Mouse (Mus musculus) hindbrain, postnatal 0 days (tissue): ENCODE measurements at regions not wholly inside any gene's neighbourhood (a gene's known extent, or its start where the extent isn't known, plus 50 kb on each side); places are given as distances from the start of the nearest gene placed in this dataset.
A peak's percentile ranks its signal among the peaks of the same experiment; 100 is the strongest.
"Not testable (repeated sequence)": the region's sequence is repeated elsewhere in the genome, so short reads cannot be mapped to it uniquely, and the experiment has no call there.

Source experiments
- ATAC-seq: fragments of 200-750 bp; cut with Nextera tagmentation; 2 replicates; pipeline ENCODE4 v1.8.0; 2017; ENCODE audit warnings: mild to moderate bottlenecking, moderate TSS enrichment, moderate library complexity
- DNase-seq: peaks from one replicate; pipeline ENCODE4 v3.0.0-alpha.2; 2015; ENCODE audit warnings: low spot score
- H3K27ac ChIP-seq: fragments of 300-500 bp; sonication (generic); 2 replicates; pipeline ENCODE4 v1.5.1; 2014; ENCODE audit warnings: mild to moderate bottlenecking
- H3K27me3 ChIP-seq: fragments of 300-500 bp; sonication (generic); 2 replicates; pipeline ENCODE4 v1.6.1; 2014; ENCODE audit warnings: low read length, mixed read lengths; ENCODE audit not compliant: insufficient read depth
- H3K36me3 ChIP-seq: fragments of 300-500 bp; sonication (generic); 2 replicates; pipeline ENCODE4 v1.6.1; 2014; ENCODE audit warnings: low read length, mixed read lengths; ENCODE audit not compliant: insufficient read depth
- H3K4me1 ChIP-seq: fragments of 300-500 bp; sonication (generic); 2 replicates; pipeline ENCODE4 v1.6.1; 2014; ENCODE audit warnings: antibody characterized with exemption, low read length, mixed read lengths; ENCODE audit not compliant: insufficient read depth
- H3K4me2 ChIP-seq: fragments of 300-500 bp; sonication (generic); 2 replicates; pipeline ENCODE4 v1.6.1; 2014; ENCODE audit warnings: low read depth, mild to moderate bottlenecking, low read length, moderate library complexity, mixed read lengths
- H3K4me3 ChIP-seq: fragments of 300-500 bp; sonication (generic); 2 replicates; pipeline ENCODE4 v1.5.1; 2014; ENCODE audit warnings: low read length
- H3K9ac ChIP-seq: fragments of 300-500 bp; sonication (generic); replicated peaks from 2 replicates; pipeline ENCODE4 v1.6.1; 2014; ENCODE audit warnings: mild to moderate bottlenecking, low read length, moderate library complexity, mixed read lengths
- H3K9me3 ChIP-seq: fragments of 300-500 bp; sonication (generic); 2 replicates; pipeline ENCODE4 v1.6.1; 2016; ENCODE audit warnings: low read length, mixed read lengths
- CTCF ChIP-seq: IDR thresholded peaks from 2 replicates; pipeline ENCODE4 v1.5.1; 2016; ENCODE audit warnings: antibody characterized with exemption, control low read depth, low read depth
- WGBS: fragments of 180-500 bp; shearing (Covaris S2); extraction: QIAGEN DNeasy Blood & Tissue Kit; methylation state at CpG from one replicate; pipeline ENCODE4 v1.1.7; 2014; 5-methylcytosine and 5-hydroxymethylcytosine counted together

- Histone ChIP-seq H3K4me3 (no peak overlapping the region), H3K36me3 (no peaks in the 10 kb centered on the region), H3K27ac (peak overlapping the region; percentile 71), H3K4me1 (peaks cover 4% of the 10 kb centered on the region; the same call in 1 of the 2 replicates), H3K9me3 (no peaks in the 10 kb centered on the region), H3K27me3 (no peaks in the 10 kb centered on the region), H3K4me2 (peak overlapping the region; percentile 30), H3K9ac (no peak overlapping the region)
- DNase-seq (peak; percentile 82), ATAC-seq (peak; percentile 92)
- WGBS = 8% methylated on average over 15 of the region's 17 CpGs
- TF ChIP-seq CTCF = no peak
Measured at GRCm38 (mm10) chr13:111904616-111905212, 95.9 kb upstream of the Map3k1 start.

DNA sequence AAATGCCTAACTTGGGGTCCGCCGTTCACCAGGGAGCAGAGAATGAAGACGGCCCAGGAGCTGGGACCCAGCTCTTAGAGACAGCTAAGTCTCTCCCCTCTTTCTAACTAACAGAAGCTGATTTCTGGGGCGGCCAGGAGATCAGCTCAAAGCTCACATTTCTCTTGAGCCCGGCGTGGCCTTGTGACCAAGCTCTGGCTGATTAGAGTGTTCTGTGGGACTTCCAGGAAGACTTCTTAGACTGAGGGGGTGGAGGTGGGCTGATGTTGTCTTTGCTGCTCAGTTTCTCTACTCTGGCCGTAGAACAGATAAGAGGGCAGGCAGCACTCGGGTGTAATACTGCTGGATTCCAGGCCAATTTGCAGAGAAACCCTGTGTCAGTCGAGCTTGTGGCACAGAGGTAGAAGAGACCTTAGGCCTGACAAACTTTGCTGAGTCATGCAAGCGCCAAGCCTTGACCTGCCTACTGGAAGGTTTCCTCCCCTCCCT is 96.5 kb upstream of the Map3k1 start:
- no peaks in the 10 kb centered on the region for H3K27me3 ChIP-seq
- no peak for TF ChIP-seq CTCF
- H3K9ac ChIP-seq = no peak overlapping the region
- WGBS = 23% methylated on average over 10 of the region's 10 CpGs
- H3K36me3 ChIP-seq = no peaks in the 10 kb centered on the region
- no peak overlapping the region for H3K4me3 ChIP-seq
- peaks cover 4% of the 10 kb centered on the region; the same call in 1 of the 2 replicates for H3K4me1 ChIP-seq
- DNase-seq (peak; percentile 33), ATAC-seq (no peak)
- H3K27ac ChIP-seq = peak overlapping the region; percentile 71
- peak overlapping the region; percentile 30 for H3K4me2 ChIP-seq
- no peaks in the 10 kb centered on the region for H3K9me3 ChIP-seq

- H3K4me2 ChIP-seq = no peak overlapping the region
- H3K27ac ChIP-seq = no peak overlapping the region
- no peak for TF ChIP-seq CTCF
- H3K4me1 ChIP-seq = no peaks in the 10 kb centered on the region
- H3K9me3 ChIP-seq = no peaks in the 10 kb centered on the region
- no peak overlapping the region for H3K4me3 ChIP-seq
- H3K36me3 ChIP-seq = no peaks in the 10 kb centered on the region
- DNase-seq (no peak), ATAC-seq (no peak)
- no peaks in the 10 kb centered on the region for H3K27me3 ChIP-seq
- 92% methylated on average over 5 of the region's 5 CpGs for WGBS
- H3K9ac ChIP-seq = no peak overlapping the region
Measured at GRCm38 (mm10) chr13:111911071-111911470, 102.3 kb upstream of the Map3k1 start.

GRCm38 (mm10) chr13:111911661-111912312 is 103.0 kb upstream of the Map3k1 start:
- WGBS = 87% methylated on average over 11 of the region's 11 CpGs
- no peak for ATAC-seq
- DNase-seq = no peak

DNA sequence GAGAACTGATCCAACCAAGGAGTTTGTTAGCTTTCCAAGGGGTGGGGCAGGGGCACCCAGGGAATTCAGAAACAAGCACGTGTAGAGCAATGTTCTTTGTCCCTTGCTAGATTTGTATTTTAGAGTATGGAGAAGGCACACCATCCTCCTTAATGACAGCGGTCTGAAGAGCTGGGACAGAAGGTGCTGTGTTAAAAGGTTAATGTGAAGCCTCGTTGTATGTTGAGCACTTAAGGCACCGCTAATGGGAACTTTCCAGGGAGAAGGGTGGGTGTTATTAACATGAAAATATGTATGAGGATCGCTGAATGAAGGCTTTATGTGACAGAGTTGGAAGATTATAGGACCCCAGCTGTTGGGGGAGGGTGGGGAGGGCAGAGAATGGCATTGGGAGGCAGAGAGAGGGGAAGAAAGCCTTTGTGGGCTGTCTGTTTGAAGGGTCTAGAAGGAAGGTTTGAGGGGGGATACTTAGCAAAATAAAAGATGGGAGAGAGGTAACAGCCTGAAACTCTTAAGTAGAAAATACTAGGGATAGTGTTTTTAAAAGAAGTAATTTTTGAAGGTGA is 105.6 kb upstream of the Map3k1 start:
- Histone ChIP-seq H3K27ac (no peak overlapping the region), H3K4me2 (no peak overlapping the region), H3K9ac (no peak overlapping the region), H3K4me3 (no peak overlapping the region), H3K36me3 (no peaks in the 10 kb centered on the region), H3K4me1 (no peaks in the 10 kb centered on the region), H3K27me3 (no peaks in the 10 kb centered on the region), H3K9me3 (no peaks in the 10 kb centered on the region)
- no peak for ATAC-seq
- DNase-seq = no peak
- 47% methylated on average over 5 of the region's 5 CpGs for WGBS
- no peak for TF ChIP-seq CTCF

More at GRCm38 (mm10) chr13:111911661-111912312, 103.0 kb upstream of the Map3k1 start:
- H3K36me3 ChIP-seq = no peaks in the 10 kb centered on the region
- H3K27ac ChIP-seq = no peak overlapping the region
- H3K9ac ChIP-seq = no peak overlapping the region
- H3K4me3 ChIP-seq = no peak overlapping the region
- H3K27me3 ChIP-seq = no peaks in the 10 kb centered on the region
- H3K9me3 ChIP-seq = no peaks in the 10 kb centered on the region
- no peak for TF ChIP-seq CTCF
- no peak overlapping the region for H3K4me2 ChIP-seq
- no peaks in the 10 kb centered on the region for H3K4me1 ChIP-seq

- not testable (repeated sequence) for H3K9me3 ChIP-seq, ATAC-seq, H3K4me3 ChIP-seq, H3K4me2 ChIP-seq, H3K27ac ChIP-seq, DNase-seq, H3K4me1 ChIP-seq, H3K9ac ChIP-seq, H3K27me3 ChIP-seq, H3K36me3 ChIP-seq
- WGBS = 82% methylated on average over 11 of the region's 11 CpGs
Measured at GRCm38 (mm10) chr13:111919417-111919816, 110.6 kb upstream of the Map3k1 start.

GRCm38 (mm10) chr13:111920534-111920933 is 111.7 kb upstream of the Map3k1 start:
- no peaks in the 10 kb centered on the region for H3K4me1 ChIP-seq
- TF ChIP-seq CTCF = no peak

More at GRCm38 (mm10) chr13:111920534-111920933, 111.7 kb upstream of the Map3k1 start:
- DNase-seq (no peak), ATAC-seq (no peak)
- no peaks in the 10 kb centered on the region for H3K36me3 ChIP-seq
- H3K9me3 ChIP-seq = no peaks in the 10 kb centered on the region; the same call in 1 of the 2 replicates
- no peak overlapping the region for H3K4me2 ChIP-seq
- H3K4me3 ChIP-seq = no peak overlapping the region
- H3K27ac ChIP-seq = no peak overlapping the region
- no peaks in the 10 kb centered on the region for H3K27me3 ChIP-seq
- 92% methylated on average over 2 of the region's 2 CpGs for WGBS
- no peak overlapping the region for H3K9ac ChIP-seq
